In genomic region chr8:83459606-83460005, GRCm38 (mm10) we compare ENCODE assay signal across 30 mouse cellular contexts.
"Had no signal": no experiment of that assay in that cellular context is flagged by ENCODE, and none has a peak within 500 bp of the region (broad histone marks: within the 10 kb centered on the region; RNA-seq: fewer than 3 reads in every experiment).

No protein-coding gene starts in this region.

- H3K9me3 ChIP-seq: limb, embryonic 10.5 days; limb, embryonic 12.5 days; limb, embryonic 15.5 days; liver, embryonic 12.5 days; liver, embryonic 13.5 days; liver, embryonic 15.5 days; lung, embryonic 15.5 days; midbrain, embryonic 10.5 days; midbrain, embryonic 12.5 days; midbrain, embryonic 13.5 days; midbrain, embryonic 15.5 days had no signal

- H3K36me3 ChIP-seq: limb, embryonic 10.5 days; limb, embryonic 12.5 days; limb, embryonic 13.5 days; limb, embryonic 15.5 days; liver, embryonic 12.5 days; liver, embryonic 13.5 days; liver, embryonic 15.5 days; lung, embryonic 15.5 days; midbrain, embryonic 10.5 days; midbrain, embryonic 12.5 days; midbrain, embryonic 13.5 days; midbrain, embryonic 15.5 days had no signal

- H3K4me1 ChIP-seq: limb, embryonic 10.5 days; limb, embryonic 12.5 days; limb, embryonic 13.5 days; limb, embryonic 15.5 days; liver, embryonic 12.5 days; liver, embryonic 13.5 days; liver, embryonic 15.5 days; lung, embryonic 15.5 days; midbrain, embryonic 10.5 days; midbrain, embryonic 12.5 days; midbrain, embryonic 13.5 days; midbrain, embryonic 15.5 days had no signal

- H3K27ac ChIP-seq: left cerebral cortex, adult 2 months; limb, embryonic 10.5 days; limb, embryonic 12.5 days; limb, embryonic 13.5 days; limb, embryonic 15.5 days; liver, embryonic 12.5 days; liver, embryonic 13.5 days; liver, embryonic 14.5 days; liver, embryonic 15.5 days; lung, embryonic 15.5 days; macrophage; midbrain, embryonic 10.5 days; midbrain, embryonic 12.5 days; midbrain, embryonic 13.5 days; midbrain, embryonic 15.5 days had no signal

- H3K4me3 ChIP-seq: left cerebral cortex, adult 2 months; limb, embryonic 10.5 days; limb, embryonic 12.5 days; limb, embryonic 13.5 days; limb, embryonic 15.5 days; liver, embryonic 12.5 days; liver, embryonic 13.5 days; liver, embryonic 15.5 days; lung, embryonic 15.5 days; megakaryocyte, embryonic 14.5 days; midbrain, embryonic 10.5 days; midbrain, embryonic 12.5 days; midbrain, embryonic 13.5 days; midbrain, embryonic 15.5 days; myocyte had no signal

- DNase-seq: left cerebral cortex, postnatal 4 days; liver; liver, embryonic 13.5 days; liver, postnatal 0 days; lung, adult 18-20 months; lung, adult 2 months; lung, embryonic 14.5 days; lung, postnatal 10 days; lung, postnatal 14 days; lung, postnatal 36 days; lung, postnatal 4 days; midbrain, embryonic 14.5 days had no signal

- H3K4me2 ChIP-seq: limb, embryonic 12.5 days; limb, embryonic 13.5 days; limb, embryonic 15.5 days; liver, embryonic 11.5 days; liver, embryonic 12.5 days; liver, embryonic 13.5 days; liver, embryonic 15.5 days; lung, embryonic 14.5 days; lung, embryonic 15.5 days; midbrain, embryonic 11.5 days; midbrain, embryonic 12.5 days; midbrain, embryonic 13.5 days; midbrain, embryonic 15.5 days had no signal

- H3K9ac ChIP-seq: limb, embryonic 12.5 days; limb, embryonic 13.5 days; limb, embryonic 15.5 days; liver, embryonic 12.5 days; liver, embryonic 13.5 days; liver, embryonic 14.5 days; liver, embryonic 15.5 days; liver, postnatal 0 days; lung, embryonic 14.5 days; lung, embryonic 15.5 days; midbrain, embryonic 12.5 days; midbrain, embryonic 13.5 days; midbrain, embryonic 15.5 days had no signal

- H3K27me3 ChIP-seq: limb, embryonic 12.5 days; limb, embryonic 13.5 days; limb, embryonic 15.5 days; liver, embryonic 12.5 days; liver, embryonic 13.5 days; liver, embryonic 15.5 days; lung, embryonic 15.5 days; midbrain, embryonic 12.5 days; midbrain, embryonic 13.5 days; midbrain, embryonic 15.5 days had no signal
